Mouse (Mus musculus): ENCODE measurements around the gene Nln.

Nln gene

DNA sequence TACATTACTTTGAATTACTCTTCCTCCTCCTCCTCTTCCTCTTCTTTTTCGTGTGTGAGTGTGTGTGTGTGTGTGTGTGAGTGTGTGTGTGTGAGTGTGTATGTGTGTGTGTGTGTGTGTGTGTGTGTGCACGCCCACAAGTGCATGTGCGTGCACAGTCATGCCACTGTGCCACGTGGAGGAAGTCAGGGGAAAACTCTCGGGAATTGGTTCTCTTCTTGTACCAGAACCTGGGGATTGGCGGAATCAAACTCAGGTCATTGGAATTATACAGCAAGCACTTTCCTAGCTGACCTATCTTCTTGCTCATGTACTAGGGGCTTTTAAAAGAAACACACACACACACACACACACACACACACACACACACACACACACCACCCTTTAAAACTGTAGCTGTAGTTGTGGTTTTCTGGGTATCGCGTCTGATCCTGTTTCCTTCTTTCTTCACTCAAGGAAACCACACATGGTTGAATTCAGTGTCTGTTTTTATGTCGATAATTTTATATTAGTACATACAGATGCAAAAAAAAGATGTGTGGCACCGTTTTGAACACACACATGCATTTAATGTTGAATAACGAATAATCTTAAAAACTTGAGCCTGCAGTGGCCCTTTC is 97.1 kb downstream of the Nln start:
- no peak for DNase-seq

DNA sequence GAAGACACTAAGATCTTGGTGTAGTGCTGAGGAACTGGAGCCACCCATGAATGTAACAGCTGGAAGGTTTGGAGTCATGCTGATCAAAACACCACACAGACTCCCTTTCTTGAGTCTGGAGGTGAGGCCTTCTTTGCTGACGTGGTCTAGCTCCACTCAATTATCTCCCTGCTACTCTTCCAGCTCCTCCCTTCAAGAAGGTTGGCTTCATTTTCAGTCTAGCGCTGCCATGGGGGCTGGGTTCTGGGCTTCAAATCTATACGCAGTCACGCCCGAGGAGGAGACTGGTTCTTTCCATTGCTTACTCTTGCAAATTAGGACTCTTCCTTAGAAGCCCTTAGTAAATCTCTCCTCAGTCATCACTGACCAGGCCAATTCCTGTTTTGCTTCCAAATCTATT is 98.1 kb downstream of the Nln start:
- no peak for DNase-seq

DNA sequence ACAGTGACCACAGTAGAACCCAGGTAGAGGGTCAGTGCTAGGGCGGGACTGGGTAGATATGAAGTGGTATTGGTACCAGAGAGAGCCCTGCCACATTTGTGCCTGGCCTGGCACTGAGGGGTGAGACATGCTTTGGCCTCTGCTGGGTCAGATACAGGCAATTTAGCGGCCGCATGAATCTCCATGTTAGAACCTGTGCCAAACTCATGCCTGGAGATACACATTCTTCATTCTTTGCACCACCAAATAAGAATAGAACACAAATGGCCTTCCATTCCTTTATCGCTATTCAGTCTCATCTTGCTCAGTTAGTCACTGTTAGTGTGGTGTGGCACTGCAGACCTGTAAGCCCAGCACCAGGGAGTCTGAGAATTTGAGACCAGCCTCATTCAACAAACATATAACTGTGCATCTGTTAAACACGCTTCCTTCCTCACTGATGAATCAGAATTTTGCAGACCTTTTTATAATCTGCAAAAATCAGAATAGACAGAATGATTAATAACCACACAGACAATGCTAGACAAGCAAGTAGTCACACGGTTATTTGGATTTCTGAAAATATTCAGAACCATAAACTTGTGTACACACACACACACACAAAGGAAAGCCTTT is 104.1 kb downstream of the Nln start:
- no peak for DNase-seq

DNA sequence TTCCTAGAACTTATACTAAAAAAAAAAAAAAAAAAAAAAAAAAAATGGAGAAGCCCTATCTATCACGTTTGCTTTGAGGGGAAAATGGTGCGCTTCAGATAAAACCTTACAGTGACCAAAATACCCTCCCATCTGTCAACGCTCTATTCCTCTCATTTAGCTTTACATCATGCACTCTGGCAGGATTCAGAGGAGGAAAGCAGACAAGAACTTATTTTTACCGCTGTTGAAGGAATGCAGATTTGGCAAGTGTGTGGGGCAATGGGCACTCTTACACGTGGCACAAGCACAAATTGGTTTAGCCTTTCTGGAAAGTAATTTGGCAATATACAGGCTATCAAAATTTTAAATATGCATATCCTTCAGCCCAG is 115.3 kb downstream of the Nln start:
- DNase-seq = no peak

DNA sequence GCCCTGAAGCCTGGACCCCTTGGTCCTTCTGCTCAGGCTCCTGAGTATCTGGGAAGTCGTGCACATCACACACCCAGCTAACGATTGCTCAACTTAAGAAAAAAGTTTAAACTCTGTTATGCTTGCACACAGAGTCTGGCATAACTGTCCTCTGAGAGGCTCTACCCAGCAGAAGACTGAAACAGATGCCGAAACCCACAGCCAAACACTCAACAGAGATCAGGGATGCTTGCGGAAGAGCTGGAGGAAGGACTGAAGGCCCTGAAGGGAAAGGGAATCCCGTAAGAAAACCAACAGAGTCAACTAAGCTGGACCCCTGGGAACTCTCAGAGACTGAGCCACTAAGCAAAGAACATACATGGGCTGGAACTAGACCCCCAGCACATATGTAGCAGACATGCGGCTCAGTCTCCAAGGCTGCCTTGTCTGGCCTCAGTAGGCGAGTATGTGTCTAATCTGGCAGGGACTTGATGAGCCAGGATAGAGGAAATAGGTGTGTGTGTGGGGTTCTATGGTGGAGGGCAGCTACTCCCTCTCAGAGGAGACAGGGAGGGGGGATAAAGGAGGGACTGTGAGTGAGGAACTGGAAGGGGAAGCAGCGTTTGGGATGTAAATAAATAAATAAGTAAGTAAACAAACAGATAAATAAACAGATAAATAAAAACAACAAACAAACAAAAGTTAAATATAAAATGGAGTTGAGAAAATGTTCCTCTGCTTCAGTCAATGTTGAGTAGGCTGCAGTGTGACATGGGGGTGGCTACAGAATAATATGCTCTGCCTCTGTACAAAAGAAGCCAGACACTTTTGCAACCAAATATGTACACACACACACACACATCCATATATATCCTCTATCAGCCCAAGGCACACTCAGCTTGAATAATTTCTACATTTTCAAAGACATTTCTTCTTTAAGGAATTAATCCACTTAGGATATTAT is 116.0 kb downstream of the Nln start:
- DNase-seq = no peak

DNA sequence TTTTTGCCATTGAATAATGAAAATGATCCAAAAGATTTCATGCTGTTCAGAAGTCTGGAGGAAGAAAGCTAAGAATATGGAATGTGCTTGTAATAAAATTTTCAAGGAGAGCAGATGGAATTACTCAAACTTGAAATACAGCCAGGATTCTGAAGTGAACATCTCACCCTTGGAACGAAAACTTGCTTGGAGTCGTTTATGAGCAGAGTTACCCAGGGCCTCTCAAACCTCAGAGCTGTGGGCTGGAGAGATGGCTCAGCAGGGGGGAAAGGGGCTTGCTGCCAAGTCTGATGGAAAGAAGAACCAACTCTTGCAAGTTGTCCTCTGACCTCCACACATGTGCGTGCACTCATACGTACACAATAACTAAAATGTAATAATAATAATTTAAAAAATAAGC is 122.8 kb downstream of the Nln start:
- DNase-seq = no peak

DNA sequence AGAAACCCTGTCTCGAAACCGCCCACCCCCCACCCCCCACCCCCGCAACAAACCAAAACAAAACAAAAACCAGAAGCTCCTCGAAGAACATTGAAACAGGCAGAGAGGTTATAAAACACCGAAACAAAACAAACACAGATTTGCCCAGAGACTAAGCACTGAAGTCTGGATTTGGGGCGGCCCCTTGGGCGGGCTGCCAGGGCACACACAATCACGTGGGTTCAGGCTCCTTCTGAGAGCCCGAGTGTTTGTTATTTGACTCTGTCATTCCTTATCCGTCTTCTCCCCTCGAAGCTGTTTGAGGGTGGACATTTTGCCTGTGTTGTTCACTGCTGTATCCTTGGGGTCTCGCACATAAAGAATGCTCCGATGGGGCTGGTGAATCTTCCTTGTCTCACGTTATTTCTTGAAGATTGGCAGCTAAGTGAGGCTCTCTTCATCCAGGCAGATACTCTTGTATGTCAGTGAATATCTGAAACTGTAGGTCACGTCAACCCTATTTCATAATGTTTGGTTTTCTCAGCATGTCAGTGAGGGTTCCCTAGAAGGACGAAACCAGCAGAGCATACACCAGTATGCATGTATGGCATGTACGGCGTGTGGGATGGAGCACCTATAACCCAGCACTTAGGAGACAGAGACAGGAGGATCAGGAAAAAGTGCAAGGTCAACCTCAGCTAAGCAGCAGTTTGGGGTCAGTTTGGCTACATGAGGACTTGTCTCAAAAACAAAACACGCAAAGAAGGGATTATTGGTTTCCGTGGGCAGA is 123.7 kb downstream of the Nln start:
- no peak for DNase-seq

DNA sequence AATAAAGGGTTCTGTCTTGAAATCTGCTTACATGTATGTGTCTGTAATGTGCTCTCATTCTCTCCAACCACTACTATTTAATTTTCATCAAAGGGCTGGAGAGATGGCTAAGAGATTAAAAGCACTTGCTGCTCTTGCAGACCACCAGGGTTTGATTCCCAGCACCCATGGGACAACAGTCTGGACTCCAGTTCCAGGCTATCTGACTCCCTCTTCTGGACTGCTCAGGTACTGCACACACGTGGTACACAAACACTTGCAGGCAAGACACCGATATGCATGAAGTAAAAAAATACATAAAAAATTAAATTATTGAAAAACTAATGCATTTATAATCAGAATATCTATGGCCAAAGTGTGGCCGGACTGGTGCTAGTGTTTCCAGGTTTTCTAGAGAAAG is 127.0 kb downstream of the Nln start:
- no peak for DNase-seq

DNA sequence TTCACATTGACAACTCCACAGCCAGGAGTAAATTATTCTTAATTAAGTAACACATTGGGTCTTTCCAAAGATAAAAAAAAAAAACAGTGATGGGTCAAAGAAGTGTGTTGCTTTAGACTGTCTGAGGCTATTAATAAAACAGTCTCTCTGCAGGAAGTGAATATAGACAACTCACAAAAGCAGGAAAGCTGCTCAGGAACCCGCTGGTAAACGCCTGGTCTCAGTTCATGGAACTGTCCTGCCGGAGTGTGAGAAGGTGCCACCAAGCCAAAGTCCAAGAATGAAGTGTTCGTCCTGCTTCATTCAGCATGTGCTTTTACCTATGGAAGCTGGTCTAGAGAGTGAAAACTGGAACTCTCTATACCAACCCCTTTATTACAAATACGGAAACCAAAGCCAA is 129.0 kb downstream of the Nln start:
- DNase-seq = no peak

DNA sequence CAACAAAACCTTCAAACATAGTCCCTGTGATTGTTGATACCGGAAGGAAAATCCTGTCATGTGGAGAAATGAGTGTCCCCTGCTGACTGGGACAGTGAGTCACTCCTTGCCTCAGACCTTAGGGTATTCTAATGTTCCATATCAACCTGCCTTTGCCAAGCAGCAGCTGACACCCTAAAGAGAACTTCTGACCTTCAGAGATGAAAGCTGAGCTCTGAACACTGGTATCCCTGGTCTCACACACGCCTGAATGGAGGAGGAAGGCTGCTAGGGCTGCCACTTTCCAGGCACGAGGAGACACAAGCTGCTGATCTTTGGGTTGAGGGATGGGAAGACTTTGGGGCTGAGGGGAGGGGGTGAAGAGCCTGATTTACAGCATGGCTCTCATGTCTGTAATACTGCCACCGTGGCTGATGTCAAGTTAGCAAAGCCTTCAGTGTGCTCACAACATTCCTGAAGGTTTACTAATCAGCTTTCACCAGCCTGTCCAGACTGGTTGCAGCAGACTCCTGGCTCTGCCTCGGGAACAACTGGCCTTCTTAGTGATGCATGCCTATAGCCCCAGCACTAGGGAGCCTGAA is 131.0 kb downstream of the Nln start:
- DNase-seq = no peak

DNA sequence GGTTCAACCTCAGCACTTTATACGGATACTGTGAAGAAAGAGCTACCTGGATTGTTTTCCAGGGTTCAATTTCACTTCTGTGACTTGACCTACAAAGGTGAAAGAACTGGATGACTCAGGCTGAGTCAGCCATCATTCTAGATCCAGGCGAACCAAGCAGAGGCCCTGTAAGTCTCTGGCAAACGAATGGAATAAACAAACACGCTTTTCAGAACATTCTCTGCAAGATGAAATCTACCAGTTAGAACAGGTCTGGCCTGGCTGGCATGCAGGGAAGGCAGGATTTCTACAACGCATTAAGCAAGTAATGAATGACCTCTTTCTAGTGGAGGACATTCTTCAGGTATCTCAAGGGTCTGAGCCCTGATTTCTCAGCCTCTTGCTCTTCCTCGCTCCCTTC is 131.6 kb downstream of the Nln start:
- no peak for DNase-seq

DNA sequence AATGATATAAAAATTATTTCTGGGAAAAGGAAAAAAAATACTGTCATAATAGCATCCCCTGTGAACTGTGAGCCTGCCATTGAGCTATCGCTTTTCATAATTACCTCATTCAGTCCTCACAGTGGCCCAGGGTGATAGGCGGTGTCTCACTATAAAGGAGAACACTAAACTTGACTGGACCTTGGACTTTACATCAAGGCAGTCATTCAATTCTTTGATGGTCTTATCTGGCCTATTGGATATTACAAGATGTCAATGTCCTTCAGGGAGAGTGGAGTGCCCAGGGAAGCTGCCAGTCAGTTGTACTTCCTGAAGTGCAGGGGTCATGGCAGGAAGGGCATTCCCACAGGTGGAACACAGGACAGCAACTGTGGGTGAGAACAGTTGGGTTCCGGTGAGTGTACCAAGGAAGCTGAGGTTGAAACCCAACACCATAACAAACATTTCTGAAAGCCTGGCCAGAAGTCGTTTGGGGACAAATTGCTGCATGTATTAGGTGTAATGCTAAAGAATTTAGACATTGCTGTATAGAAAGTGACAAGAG is 133.2 kb downstream of the Nln start:
- no peak for DNase-seq

DNA sequence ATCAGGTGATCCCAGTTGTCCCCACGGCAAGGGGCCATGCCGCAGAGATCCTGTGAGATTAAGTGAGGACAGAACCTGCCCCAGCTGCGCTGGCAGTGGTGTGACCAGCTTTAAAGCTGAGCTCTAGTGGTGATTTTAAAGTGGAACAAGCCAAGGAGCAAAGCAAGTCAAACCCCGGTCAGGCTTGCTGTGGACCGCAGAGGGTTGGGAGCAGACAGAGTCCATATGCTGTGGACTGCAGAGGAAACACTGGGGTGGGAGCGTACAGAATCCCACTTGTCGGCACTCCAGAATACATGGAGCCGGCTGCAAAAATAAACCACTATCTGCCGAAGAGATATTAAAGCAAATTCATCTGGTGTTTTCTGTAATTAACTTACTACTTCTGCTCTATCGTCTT is 134.3 kb downstream of the Nln start:
- no peak for DNase-seq

DNA sequence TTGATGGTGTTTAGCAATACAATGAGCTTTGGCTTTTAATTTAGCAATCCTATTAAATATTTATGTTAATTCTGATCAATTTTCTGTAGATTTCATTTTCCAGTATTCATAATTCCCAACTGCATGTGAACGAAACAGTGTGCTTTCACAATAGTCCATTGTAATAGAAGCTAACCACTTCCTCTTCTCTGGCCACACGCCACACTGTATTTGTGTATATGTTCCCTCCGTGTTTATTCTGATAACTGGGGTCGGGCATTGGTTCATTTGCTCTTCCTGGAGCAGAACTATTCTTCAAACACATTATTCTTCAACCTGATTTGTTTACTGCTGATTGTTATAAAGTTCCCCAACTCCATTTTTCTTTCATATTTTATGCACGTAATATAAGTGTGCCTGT is 135.4 kb downstream of the Nln start:
- DNase-seq = no peak
